Mouse (Mus musculus) hindbrain, embryonic 14.5 days (tissue): Measurements from ENCODE around the gene Gm13769. TPM values are rescaled to one million over a fixed set of nuclear protein-coding genes. Genes with fewer than 3 reads are reported as not detected.
"Not testable (repeated sequence)": the region's sequence is repeated elsewhere in the genome, so short reads cannot be mapped to it uniquely, and the experiment has no call there.

ENCODE experiments used
- ATAC-seq: fragments of 200-750 bp; cut with Nextera tagmentation; 2 replicates; pipeline ENCODE4 v1.8.0; 2017; ENCODE audit warnings: moderate number of reproducible peaks, mild to moderate bottlenecking, moderate TSS enrichment, moderate library complexity; ENCODE audit not compliant: low FRiP score
- DNase-seq: peaks from one replicate; pipeline ENCODE4 v3.0.0-alpha.2; 2015; ENCODE audit warnings: low spot score
- H3K27ac ChIP-seq: fragments of 300-500 bp; sonication (generic); 2 replicates; pipeline ENCODE4 v1.5.1; 2014; ENCODE audit warnings: mild to moderate bottlenecking, moderate library complexity
- H3K27me3 ChIP-seq: fragments of 300-500 bp; sonication (generic); 2 replicates; pipeline ENCODE4 v1.6.1; 2014; ENCODE audit warnings: mild to moderate bottlenecking, low read length, mixed read lengths; ENCODE audit not compliant: control insufficient read depth, insufficient read depth
- H3K36me3 ChIP-seq: fragments of 300-500 bp; sonication (generic); replicated peaks from 2 replicates; pipeline ENCODE4 v1.6.1; 2014; ENCODE audit not compliant: control insufficient read depth, insufficient read depth
- H3K4me1 ChIP-seq: fragments of 300-500 bp; sonication (generic); replicated peaks from 2 replicates; pipeline ENCODE4 v1.6.1; 2014; ENCODE audit warnings: antibody characterized with exemption, low read length, mixed read lengths; ENCODE audit not compliant: control insufficient read depth, insufficient read depth
- H3K4me2 ChIP-seq: fragments of 300-500 bp; sonication (generic); replicated peaks from 2 replicates; pipeline ENCODE4 v1.6.1; 2014; ENCODE audit warnings: mild to moderate bottlenecking, moderate library complexity
- H3K4me3 ChIP-seq: fragments of 300-500 bp; sonication (generic); replicated peaks from 2 replicates; pipeline ENCODE4 v1.5.1; 2014; ENCODE audit warnings: mild to moderate bottlenecking, low read length
- H3K9ac ChIP-seq: fragments of 300-500 bp; sonication (generic); 2 replicates; pipeline ENCODE4 v1.6.1; 2014
- H3K9me3 ChIP-seq: fragments of 300-500 bp; sonication (generic); 2 replicates; pipeline ENCODE4 v1.6.1; 2016; ENCODE audit warnings: low read length; ENCODE audit not compliant: control insufficient read depth
- WGBS: fragments of 180-500 bp; shearing (Covaris S2); extraction: QIAGEN DNeasy Blood & Tissue Kit; methylation state at CpG from one replicate; pipeline ENCODE4 v1.1.7; 2014; 5-methylcytosine and 5-hydroxymethylcytosine counted together
- polyA plus RNA-seq: library from polyadenylated mRNA; unstranded; fragments of >200 nt; fragmentation: Nextera tagmentation; extraction: Ambion mirVana; gene quantifications from 2 replicates; pipeline ENCODE4 v1.2.1, GENCODE M21; 2014

The Gm13769 gene
- polyA plus RNA-seq = not detected in 2 replicates

DNA sequence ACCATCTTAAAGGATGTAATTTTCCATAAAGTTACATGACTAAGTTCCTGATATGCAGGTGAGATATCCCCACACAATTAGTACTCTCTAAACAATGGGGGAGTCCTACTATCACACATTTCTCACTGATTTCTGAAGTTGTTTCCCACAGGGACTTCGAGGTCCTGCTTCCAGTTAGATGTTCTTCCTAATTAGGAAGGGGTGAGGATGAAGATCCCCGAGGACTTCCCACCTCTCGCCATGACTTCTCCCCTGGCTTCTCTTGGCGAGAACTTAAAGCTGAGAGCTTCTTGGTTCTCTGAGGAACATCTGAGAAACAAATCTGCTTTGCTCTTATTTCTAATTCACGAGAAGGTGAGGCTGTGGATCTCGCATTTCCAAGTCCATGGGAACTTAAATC, at the start of gene Gm13769:
Gene Gm13769, plus strand, starts transcription at position 301 of the 400 bp plus-strand sequence.
- H3K27ac ChIP-seq, ATAC-seq, H3K4me3 ChIP-seq, H3K4me2 ChIP-seq, H3K9ac ChIP-seq, H3K27me3 ChIP-seq, H3K9me3 ChIP-seq, H3K4me1 ChIP-seq, DNase-seq, H3K36me3 ChIP-seq: not testable (repeated sequence)
- WGBS = no CpG with 5 or more reads among the region's 6 CpGs

DNA sequence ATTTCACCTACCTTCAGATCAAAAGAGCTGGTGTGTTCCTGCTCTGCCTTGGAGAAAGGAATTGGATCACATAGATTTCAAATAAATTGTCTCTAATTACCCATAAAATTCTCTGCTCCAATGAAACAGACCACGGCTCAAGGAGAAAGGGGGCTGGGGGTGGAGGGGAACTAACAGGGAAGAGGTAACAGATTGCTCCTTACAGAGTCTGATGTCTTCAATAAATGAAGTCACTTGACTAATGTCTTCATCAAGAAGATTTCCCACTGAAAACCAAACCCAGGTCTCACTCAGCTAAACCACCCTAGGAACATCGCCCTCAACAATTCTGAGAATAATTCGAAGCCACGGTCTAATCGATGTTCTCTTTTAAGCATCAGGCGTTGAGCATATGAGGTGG, 29.3 kb upstream of the Gm13769 start, which contains the start of gene Olfr1272:
Gene Olfr1272, minus strand, starts transcription at position 101 of the 400 bp plus-strand sequence.
- DNase-seq (no peak), ATAC-seq (no peak)
- Histone ChIP-seq H3K9me3 (no peaks in the 10 kb centered on the region), H3K4me1 (no peaks in the 10 kb centered on the region), H3K27ac (no peak within 1 kb of the TSS), H3K4me2 (no peak within 1 kb of the TSS), H3K4me3 (no peak within 1 kb of the TSS), H3K9ac (no peak within 1 kb of the TSS), H3K36me3 (no peaks in the 10 kb centered on the region), H3K27me3 (no peaks in the 10 kb centered on the region)
- 77% methylated on average over 6 of the region's 6 CpGs for WGBS

GRCm38 (mm10) chr2:90346694-90347093, 24.7 kb downstream of the Gm13769 start:
- not testable (repeated sequence) for H3K27ac ChIP-seq, H3K4me1 ChIP-seq, H3K4me2 ChIP-seq, H3K4me3 ChIP-seq, ATAC-seq, H3K36me3 ChIP-seq, H3K9me3 ChIP-seq, H3K27me3 ChIP-seq, H3K9ac ChIP-seq, DNase-seq
- no CpG with 5 or more reads among the region's 4 CpGs for WGBS

- no CpG with 5 or more reads among the region's 6 CpGs for WGBS
- H3K9ac ChIP-seq, H3K4me3 ChIP-seq, H3K4me1 ChIP-seq, DNase-seq, ATAC-seq, H3K4me2 ChIP-seq, H3K27ac ChIP-seq, H3K27me3 ChIP-seq, H3K9me3 ChIP-seq, H3K36me3 ChIP-seq: not testable (repeated sequence)
These were observed 29.0 kb downstream of the Gm13769 start for GRCm38 (mm10) chr2:90351047-90351446.

DNA sequence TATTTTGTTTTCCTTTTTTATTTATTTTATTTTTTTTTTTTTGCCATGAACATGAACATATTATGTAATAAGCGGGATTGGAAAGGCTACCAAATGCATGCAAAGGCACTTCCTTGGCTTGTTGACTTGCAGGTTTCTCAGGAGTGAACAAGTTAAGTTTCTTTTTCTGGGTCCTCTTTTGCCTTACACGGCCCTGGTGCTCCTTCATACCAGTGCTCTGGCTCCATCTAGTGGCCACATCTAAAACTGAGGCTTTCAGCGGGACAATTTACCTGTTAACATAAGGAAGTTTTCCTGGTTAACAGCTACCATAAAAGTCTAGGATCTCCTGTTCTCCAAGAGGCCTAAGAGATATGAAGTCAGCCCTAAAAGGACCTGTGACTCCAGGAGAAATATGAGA, 29.5 kb downstream of the Gm13769 start:
- H3K4me2 ChIP-seq, H3K9me3 ChIP-seq, DNase-seq, H3K4me1 ChIP-seq, H3K27ac ChIP-seq, H3K9ac ChIP-seq, H3K36me3 ChIP-seq, H3K27me3 ChIP-seq, H3K4me3 ChIP-seq: not testable (repeated sequence)
- peak; percentile 51; the same call in 1 of the 2 replicates for ATAC-seq
- WGBS = no CpG with 5 or more reads among the region's 3 CpGs

GRCm38 (mm10) chr2:90359229-90359628, 37.2 kb downstream of the Gm13769 start:
- not testable (repeated sequence) for H3K27me3 ChIP-seq

GRCm38 (mm10) chr2:90360199-90360598, 38.2 kb downstream of the Gm13769 start:
- not testable (repeated sequence) for ATAC-seq, H3K4me2 ChIP-seq, H3K4me1 ChIP-seq, H3K4me3 ChIP-seq, H3K36me3 ChIP-seq, DNase-seq, H3K27me3 ChIP-seq, H3K9me3 ChIP-seq, H3K27ac ChIP-seq, H3K9ac ChIP-seq
- WGBS = no CpG with 5 or more reads among the region's 4 CpGs

More at GRCm38 (mm10) chr2:90359229-90359628, 37.2 kb downstream of the Gm13769 start:
- not testable (repeated sequence) for H3K27ac ChIP-seq, H3K9me3 ChIP-seq, H3K9ac ChIP-seq, H3K4me3 ChIP-seq, H3K36me3 ChIP-seq, ATAC-seq, DNase-seq, H3K4me1 ChIP-seq, H3K4me2 ChIP-seq
- no CpG with 5 or more reads among the region's 5 CpGs for WGBS

Other genes starting within 250 kb of the Gm13769 start
- not detected in 2 replicates for gene Olfr1269, start 200.8 kb upstream of the Gm13769 start, polyA plus RNA-seq
- gene Olfr32, start 179.9 kb upstream of the Gm13769 start, polyA plus RNA-seq = not detected in 2 replicates
- not detected in 2 replicates for gene Olfr1270, start 169.1 kb upstream of the Gm13769 start, polyA plus RNA-seq
- not detected in 2 replicates for gene Olfr1506, start 97.7 kb upstream of the Gm13769 start, polyA plus RNA-seq
- not detected in 2 replicates for gene Olfr142, start 64.6 kb upstream of the Gm13769 start, polyA plus RNA-seq
- not detected in 2 replicates for gene Olfr1271, start 51.2 kb upstream of the Gm13769 start, polyA plus RNA-seq
- not detected in 2 replicates for gene Olfr1272, start 29.4 kb upstream of the Gm13769 start, polyA plus RNA-seq
- gene Olfr1274-ps, start 76.5 kb downstream of the Gm13769 start, polyA plus RNA-seq = not detected in 2 replicates